Mouse (Mus musculus): Measurements from ENCODE around the gene Kmt2a. TPM values are rescaled to one million over a fixed set of nuclear protein-coding genes. Genes with fewer than 3 reads are reported as not detected.
A peak's percentile ranks its signal among the peaks of the same experiment; 100 is the strongest.

Gene Kmt2a
- polyA plus RNA-seq, 1 experiment from 2014 or later: 2.9 TPM

DNA sequence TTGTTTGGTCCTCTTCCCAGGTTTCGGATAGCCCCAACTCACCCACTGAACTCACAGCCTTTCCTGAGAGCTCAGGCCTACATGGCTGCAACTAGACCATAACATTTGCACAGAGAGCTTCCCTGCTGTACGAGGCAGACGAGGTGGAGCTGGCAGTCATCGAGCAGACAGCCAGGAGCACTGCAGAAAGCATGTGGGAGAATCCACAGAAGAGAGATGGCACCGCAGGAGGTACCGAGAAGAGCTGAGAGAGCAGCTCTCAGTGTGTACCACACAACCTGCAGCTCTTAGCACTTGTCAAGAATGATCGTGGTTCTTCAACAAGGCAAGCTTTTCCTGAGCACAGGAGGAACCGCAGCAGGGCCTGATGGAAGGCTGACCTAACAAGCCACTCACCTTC lies 66.9 kb downstream of the Kmt2a start:
- H3K4me2 ChIP-seq: no peak overlapping the region
- H3K9ac ChIP-seq: no peak overlapping the region
- no peaks in the 10 kb centered on the region for H3K9me3 ChIP-seq (replicated peaks)
- ATAC-seq (ENCODE audit: insufficient read depth): no peak
- H3K27me3 ChIP-seq: no peaks in the 10 kb centered on the region
- H3K4me1 ChIP-seq (replicated peaks): no peaks in the 10 kb centered on the region
- H3K4me3 ChIP-seq (replicated peaks): no peak overlapping the region
- 82% methylated on average over 8 of the region's 8 CpGs for WGBS (ENCODE audit: insufficient replicate concordance)
- H3K27ac ChIP-seq (replicated peaks): no peak overlapping the region
- H3K36me3 ChIP-seq (replicated peaks): peaks cover 97% of the 10 kb centered on the region

DNA sequence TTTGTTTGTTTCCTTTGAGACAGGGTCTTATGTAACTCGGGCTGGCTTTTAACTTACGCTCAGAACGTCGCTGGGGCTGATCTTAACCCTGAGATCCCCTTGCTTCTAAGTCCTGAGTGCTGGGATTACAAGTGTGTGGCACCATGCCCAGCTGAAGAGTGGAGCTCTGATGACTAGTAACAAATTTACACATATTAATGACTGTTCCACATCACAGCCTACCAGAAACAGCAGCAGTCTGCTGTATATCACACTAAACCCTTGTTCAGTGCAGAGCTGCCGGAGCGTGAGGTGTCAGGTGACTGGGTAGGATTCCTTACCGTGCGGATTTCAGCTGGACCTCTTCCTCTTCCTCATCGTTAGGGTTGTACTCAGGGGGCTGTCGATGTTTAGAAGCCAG lies 70.8 kb downstream of the Kmt2a start:
- no peak for ATAC-seq (ENCODE audit: insufficient read depth)
- Histone ChIP-seq H3K4me1 (replicated peaks) (no peaks in the 10 kb centered on the region), H3K4me2 (no peak overlapping the region), H3K36me3 (replicated peaks) (peaks cover 95% of the 10 kb centered on the region), H3K9me3 (replicated peaks) (no peaks in the 10 kb centered on the region), H3K27me3 (no peaks in the 10 kb centered on the region), H3K9ac (no peak overlapping the region), H3K4me3 (replicated peaks) (no peak overlapping the region), H3K27ac (replicated peaks) (no peak overlapping the region)
- 83% methylated on average over 10 of the region's 10 CpGs for WGBS (ENCODE audit: insufficient replicate concordance)

DNA sequence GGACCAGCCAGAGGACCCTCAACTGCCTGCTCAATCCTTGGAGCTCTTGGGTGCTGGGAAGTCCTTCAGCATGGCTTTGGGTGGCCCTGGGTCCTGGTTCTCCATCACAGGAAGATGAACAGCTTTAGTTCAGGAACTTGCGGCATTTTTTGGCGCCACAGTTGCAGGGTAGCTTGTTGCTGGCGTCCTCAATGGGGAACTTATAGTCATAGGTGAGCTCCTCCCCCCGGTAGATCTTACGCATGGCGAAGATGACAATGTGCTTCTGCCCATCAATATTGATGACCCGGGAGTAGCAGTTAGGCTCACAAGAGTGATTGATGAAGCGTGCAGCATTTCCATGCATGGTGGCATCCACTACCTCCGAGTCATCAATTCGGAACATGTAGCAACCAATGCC lies 73.3 kb downstream of the Kmt2a start:
- Histone ChIP-seq H3K9me3 (replicated peaks) (no peaks in the 10 kb centered on the region), H3K27me3 (no peaks in the 10 kb centered on the region), H3K36me3 (replicated peaks) (peaks cover 78% of the 10 kb centered on the region), H3K4me3 (replicated peaks) (no peak overlapping the region), H3K9ac (no peak overlapping the region), H3K27ac (replicated peaks) (no peak overlapping the region), H3K4me1 (replicated peaks) (no peaks in the 10 kb centered on the region), H3K4me2 (no peak overlapping the region)
- 88% methylated on average over 10 of the region's 10 CpGs for WGBS (ENCODE audit: insufficient replicate concordance)
- ATAC-seq (ENCODE audit: insufficient read depth): no peak

DNA sequence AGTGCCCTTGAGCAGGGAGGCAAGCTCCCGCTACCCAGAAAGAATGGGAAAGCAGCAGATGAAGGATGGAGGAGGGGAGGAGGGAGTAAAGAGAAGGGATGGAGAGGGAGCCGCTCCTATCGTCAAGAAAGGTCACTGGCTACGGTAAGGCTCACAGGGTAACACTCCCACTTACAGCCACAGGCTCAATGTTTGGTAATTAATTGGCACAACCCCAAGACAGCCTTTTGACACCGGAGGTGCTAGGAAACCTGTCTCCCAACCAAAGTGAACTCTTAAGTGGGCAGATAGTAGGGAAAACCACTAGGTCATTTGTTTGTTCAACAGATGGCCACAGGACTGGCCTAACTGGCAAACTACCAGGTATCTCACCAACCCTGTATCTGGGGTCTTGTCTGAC lies 74.0 kb downstream of the Kmt2a start:
- no peak overlapping the region for H3K4me2 ChIP-seq
- no peaks in the 10 kb centered on the region for H3K4me1 ChIP-seq (replicated peaks)
- no peak overlapping the region for H3K9ac ChIP-seq
- H3K9me3 ChIP-seq (replicated peaks): no peaks in the 10 kb centered on the region
- ATAC-seq (ENCODE audit: insufficient read depth): no peak
- no peak overlapping the region for H3K27ac ChIP-seq (replicated peaks)
- H3K4me3 ChIP-seq (replicated peaks): no peak overlapping the region
- 80% methylated on average over 5 of the region's 5 CpGs for WGBS (ENCODE audit: insufficient replicate concordance)
- H3K27me3 ChIP-seq: no peaks in the 10 kb centered on the region
- H3K36me3 ChIP-seq (replicated peaks): peaks cover 72% of the 10 kb centered on the region

DNA sequence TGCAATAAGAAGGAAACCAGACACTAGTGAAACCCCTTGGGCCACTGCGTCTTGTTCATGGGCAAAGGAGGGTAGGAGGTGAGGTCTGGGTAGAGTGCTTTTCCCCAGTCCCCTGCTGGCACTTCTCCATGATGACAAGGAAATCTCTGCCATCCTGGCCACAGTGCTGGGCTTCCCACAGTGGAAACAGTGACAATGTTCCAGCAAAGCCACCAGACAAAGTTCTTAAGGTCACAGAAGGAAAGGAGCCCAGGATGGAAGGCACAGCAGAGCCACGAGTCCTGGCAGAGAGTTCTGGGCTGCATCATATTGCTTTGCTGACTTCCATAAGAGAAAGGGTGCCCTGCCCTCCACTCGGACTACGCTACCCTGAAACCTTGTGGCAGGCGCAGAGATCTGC lies 75.6 kb downstream of the Kmt2a start:
- no peak overlapping the region for H3K4me3 ChIP-seq (replicated peaks)
- ATAC-seq (ENCODE audit: insufficient read depth): no peak
- H3K9ac ChIP-seq: no peak overlapping the region
- peaks cover 13% of the 10 kb centered on the region for H3K27me3 ChIP-seq
- H3K36me3 ChIP-seq (replicated peaks): peaks cover 58% of the 10 kb centered on the region
- no peak overlapping the region for H3K27ac ChIP-seq (replicated peaks)
- peaks cover 4% of the 10 kb centered on the region; the same call in 1 of the 2 replicates for H3K4me1 ChIP-seq (replicated peaks)
- H3K4me2 ChIP-seq: no peak overlapping the region
- WGBS (ENCODE audit: insufficient replicate concordance): 76% methylated on average over 5 of the region's 5 CpGs
- H3K9me3 ChIP-seq (replicated peaks): no peaks in the 10 kb centered on the region

DNA sequence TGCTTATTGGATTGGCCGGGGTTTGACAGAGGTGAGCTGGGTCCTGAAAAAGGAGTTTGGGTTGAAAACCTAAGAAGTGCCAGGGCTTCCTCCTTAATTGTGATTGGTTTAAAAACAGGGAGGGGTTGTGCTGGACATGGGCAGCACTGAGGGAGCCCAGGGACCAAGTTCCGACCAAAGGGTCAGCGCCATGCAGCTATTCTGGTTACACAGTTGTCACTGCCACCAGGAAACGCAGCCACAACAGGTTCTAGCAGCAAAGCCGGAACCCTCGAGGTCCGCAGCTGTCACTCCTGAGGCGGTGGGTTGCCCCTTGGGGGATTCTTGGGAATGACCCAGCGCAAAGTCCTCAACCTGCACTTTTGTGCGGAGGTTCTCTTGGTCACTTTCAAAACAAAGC lies 76.4 kb downstream of the Kmt2a start:
- no peak for ATAC-seq (ENCODE audit: insufficient read depth)

DNA sequence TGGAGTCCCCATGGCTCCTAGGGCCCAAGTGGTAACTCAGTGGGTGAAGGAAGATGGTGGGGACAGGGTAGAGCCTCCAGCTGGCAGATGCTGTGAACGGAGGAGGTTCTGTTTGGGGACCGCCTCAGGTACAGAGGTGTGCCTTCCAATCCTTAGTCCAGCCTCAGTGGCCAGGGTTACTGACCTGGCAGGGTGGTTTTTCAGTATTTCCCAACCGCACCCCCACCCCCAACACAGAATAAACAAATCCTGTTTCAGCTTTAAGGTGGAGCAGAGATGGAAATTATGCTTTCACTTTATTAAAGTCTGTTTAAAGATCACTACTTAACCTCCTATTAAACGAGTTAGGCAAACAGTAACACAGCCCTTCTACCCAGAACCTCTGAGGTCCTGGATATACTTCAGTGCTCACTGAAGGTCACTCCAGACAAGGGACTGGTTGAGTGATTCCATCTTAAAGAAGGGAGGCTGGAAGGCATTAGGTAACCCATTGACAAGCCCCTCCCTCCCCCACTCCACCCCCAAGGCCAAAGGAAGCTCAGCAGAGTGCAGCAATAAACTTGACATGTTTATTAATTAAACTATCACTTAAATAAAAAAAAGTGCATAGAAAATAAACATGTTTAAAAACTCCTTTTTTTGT lies 78.2 kb downstream of the Kmt2a start, which contains the start of gene Ttc36:
TSS of gene Ttc36 (minus strand) at position 265 of the 643 bp plus-strand sequence.
- H3K36me3 ChIP-seq (replicated peaks): peaks cover 32% of the 10 kb centered on the region
- peaks cover 39% of the 10 kb centered on the region for H3K27me3 ChIP-seq
- no peaks in the 10 kb centered on the region for H3K9me3 ChIP-seq (replicated peaks)
- H3K27ac ChIP-seq (replicated peaks): peak within 1 kb of the TSS; percentile 55
- 57% methylated on average over 4 of the region's 4 CpGs for WGBS (ENCODE audit: insufficient replicate concordance)
- peak within 1 kb of the TSS; percentile 40 for H3K4me3 ChIP-seq (replicated peaks)
- H3K4me1 ChIP-seq (replicated peaks): peaks cover 26% of the 10 kb centered on the region
- H3K9ac ChIP-seq: 0 out of 2 replicates have a peak within 1 kb of the TSS, but pooled peaks have one; percentile 9
- H3K4me2 ChIP-seq: peak within 1 kb of the TSS; percentile 92
- ATAC-seq (ENCODE audit: insufficient read depth): peak; percentile 41

More for the DNA sequence above, 76.4 kb downstream of the Kmt2a start:
- Histone ChIP-seq H3K4me1 (replicated peaks) (peaks cover 12% of the 10 kb centered on the region), H3K9ac (no peak overlapping the region), H3K4me3 (replicated peaks) (no peak overlapping the region), H3K9me3 (replicated peaks) (no peaks in the 10 kb centered on the region), H3K4me2 (no peak overlapping the region), H3K36me3 (replicated peaks) (peaks cover 50% of the 10 kb centered on the region), H3K27ac (replicated peaks) (no peak overlapping the region), H3K27me3 (peaks cover 21% of the 10 kb centered on the region)
- WGBS (ENCODE audit: insufficient replicate concordance): 88% methylated on average over 10 of the region's 10 CpGs

DNA sequence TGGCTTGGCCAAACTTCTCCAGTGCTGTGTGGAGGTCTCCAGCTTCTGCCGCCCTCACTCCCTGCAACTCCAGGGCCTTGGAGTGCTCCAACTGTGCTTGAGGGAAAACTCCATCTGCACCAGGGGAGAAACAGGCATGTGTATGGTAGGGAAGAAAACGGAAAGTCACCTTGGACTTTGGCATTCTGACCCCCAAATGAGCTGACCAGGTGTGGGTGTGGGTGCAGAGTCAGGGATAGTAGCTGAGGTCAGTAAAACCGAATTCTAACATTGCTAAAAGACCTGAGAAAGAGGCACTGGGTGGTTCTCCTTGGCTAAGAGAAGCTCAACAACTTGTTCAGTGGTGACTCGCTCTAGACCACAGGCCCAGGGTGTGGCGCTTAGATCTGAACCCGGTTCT lies 79.4 kb downstream of the Kmt2a start:
- ATAC-seq (ENCODE audit: insufficient read depth): no peak
- Histone ChIP-seq H3K9ac (no peak overlapping the region), H3K4me2 (peak overlapping the region; percentile 92), H3K27me3 (peaks cover 48% of the 10 kb centered on the region), H3K27ac (replicated peaks) (peak overlapping the region; percentile 55; the same call in 1 of the 2 replicates), H3K4me3 (replicated peaks) (peak overlapping the region; percentile 40), H3K36me3 (replicated peaks) (peaks cover 19% of the 10 kb centered on the region), H3K4me1 (replicated peaks) (peaks cover 26% of the 10 kb centered on the region), H3K9me3 (replicated peaks) (no peaks in the 10 kb centered on the region)
- 45% methylated on average over 6 of the region's 6 CpGs for WGBS (ENCODE audit: insufficient replicate concordance)

DNA sequence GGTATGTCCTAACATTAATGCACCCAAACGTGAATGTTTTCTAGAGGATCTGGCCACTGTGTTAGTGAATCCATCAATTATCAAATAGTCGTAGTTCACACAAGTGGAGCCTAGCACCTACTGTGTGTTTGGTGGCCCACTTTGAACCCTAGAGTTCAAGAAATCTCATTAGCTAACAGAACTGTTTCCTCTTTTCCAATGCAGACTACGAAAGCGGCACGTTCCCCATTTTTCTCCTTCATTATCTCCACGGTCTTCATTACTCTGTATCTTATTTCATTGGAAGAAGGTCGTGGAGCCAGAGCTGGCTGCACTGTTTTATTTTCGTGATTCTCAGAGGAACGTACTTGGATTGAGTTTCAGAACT lies 81.2 kb downstream of the Kmt2a start:
- peak overlapping the region; percentile 62 for H3K4me3 ChIP-seq (replicated peaks)
- H3K9me3 ChIP-seq (replicated peaks): no peaks in the 10 kb centered on the region
- 31% methylated on average over 9 of the region's 9 CpGs for WGBS (ENCODE audit: insufficient replicate concordance)
- ATAC-seq (ENCODE audit: insufficient read depth): no peak
- H3K36me3 ChIP-seq (replicated peaks): peaks cover 4% of the 10 kb centered on the region; the same call in 1 of the 2 replicates
- H3K9ac ChIP-seq: no peak overlapping the region
- peaks cover 26% of the 10 kb centered on the region for H3K4me1 ChIP-seq (replicated peaks)
- peaks cover 50% of the 10 kb centered on the region for H3K27me3 ChIP-seq
- H3K27ac ChIP-seq (replicated peaks): peak overlapping the region; percentile 26
- peak overlapping the region; percentile 92 for H3K4me2 ChIP-seq

DNA sequence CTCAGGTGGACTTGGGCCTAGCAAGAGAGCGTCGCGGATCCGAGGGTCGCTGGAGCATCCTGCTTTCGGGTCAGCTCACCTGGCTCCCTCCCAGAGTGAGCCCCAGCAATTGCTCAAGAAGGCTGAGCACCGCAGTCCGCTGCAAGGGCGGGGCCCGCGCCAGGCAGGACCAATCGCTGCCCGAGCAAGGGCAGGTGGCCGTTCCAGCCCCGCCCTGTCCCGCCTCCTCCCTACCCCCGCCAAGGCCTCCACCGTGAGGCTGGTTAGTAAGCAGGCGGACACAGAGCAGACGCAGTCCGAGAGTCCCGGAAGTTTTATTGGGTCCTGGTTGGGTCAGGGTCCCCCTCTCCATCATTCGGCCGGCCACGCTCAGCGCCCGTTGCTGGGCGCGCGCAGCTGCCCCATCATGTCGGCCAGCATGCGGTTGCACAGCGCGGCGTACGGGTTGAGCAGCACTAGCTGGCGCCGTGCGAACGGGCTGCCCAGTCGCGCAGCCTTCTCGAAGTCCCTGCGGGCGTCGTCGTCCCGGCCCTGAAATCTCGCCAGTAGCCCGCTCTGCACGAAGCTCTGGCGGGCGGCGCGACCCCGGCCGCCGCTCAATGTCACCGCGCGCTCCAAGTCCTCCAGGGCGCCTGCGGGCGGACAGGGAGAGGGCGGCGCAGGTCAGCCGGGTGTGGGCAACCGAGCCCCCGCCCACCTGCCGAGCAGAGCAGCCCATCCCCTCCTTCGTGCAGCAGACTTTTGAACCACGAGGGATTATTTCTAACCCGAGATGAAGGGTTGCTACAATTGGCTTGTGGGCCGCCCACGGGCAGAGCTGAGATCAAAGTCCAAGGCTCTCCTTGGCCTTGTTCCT lies 81.8 kb downstream of the Kmt2a start, which contains the start of gene Tmem25:
TSS of gene Tmem25 (minus strand) at position 206 of the 856 bp plus-strand sequence.
- WGBS (ENCODE audit: insufficient replicate concordance): under 1% methylated on average over 75 of the region's 75 CpGs
- peaks cover 26% of the 10 kb centered on the region for H3K4me1 ChIP-seq (replicated peaks)

DNA sequence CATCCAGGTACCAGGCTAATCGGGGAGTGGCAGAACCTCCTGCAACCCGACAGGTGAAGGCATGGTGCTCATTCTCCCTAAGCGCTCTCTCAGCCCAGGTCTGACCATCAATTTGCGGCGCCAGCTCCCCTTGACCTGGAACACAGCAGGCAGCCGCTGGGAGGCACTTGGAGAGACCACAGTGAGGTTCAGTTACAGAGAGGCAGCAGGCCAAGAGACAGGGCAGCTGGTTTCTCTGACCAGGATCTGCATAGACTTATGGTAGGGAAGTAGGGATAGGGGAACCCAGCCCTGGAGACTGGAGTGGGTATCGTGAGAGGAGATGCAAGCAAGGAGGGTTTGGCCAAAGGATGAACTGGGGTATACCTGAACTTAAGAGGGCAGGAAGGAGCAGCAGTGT lies 82.8 kb downstream of the Kmt2a start:
- no peak overlapping the region for H3K4me3 ChIP-seq (replicated peaks)
- no peak overlapping the region for H3K27ac ChIP-seq (replicated peaks)
- H3K4me2 ChIP-seq: peak overlapping the region; percentile 92
- ATAC-seq (ENCODE audit: insufficient read depth): no peak
- WGBS (ENCODE audit: insufficient replicate concordance): 42% methylated on average over 7 of the region's 7 CpGs
- no peaks in the 10 kb centered on the region for H3K9me3 ChIP-seq (replicated peaks)
- peaks cover 26% of the 10 kb centered on the region for H3K4me1 ChIP-seq (replicated peaks)
- H3K36me3 ChIP-seq (replicated peaks): no peaks in the 10 kb centered on the region
- no peak overlapping the region for H3K9ac ChIP-seq
- H3K27me3 ChIP-seq: peaks cover 50% of the 10 kb centered on the region

More for the DNA sequence above, 81.8 kb downstream of the Kmt2a start, which contains the start of gene Tmem25:
- Histone ChIP-seq H3K27ac (replicated peaks) (peak within 1 kb of the TSS; percentile 78), H3K27me3 (peaks cover 50% of the 10 kb centered on the region), H3K9me3 (replicated peaks) (no peaks in the 10 kb centered on the region), H3K9ac (peak within 1 kb of the TSS; percentile 55), H3K4me3 (replicated peaks) (peak within 1 kb of the TSS; percentile 62), H3K36me3 (replicated peaks) (no peaks in the 10 kb centered on the region), H3K4me2 (peak within 1 kb of the TSS; percentile 92)
- peak; percentile 85 for ATAC-seq (ENCODE audit: insufficient read depth)

Data from liver, embryonic 15.5 days (tissue).